Mouse (Mus musculus) left cerebral cortex, postnatal 25 days (tissue): ENCODE measurements at regions not wholly inside any gene's neighbourhood (a gene's known extent, or its start where the extent isn't known, plus 50 kb on each side); places are given as distances from the start of the nearest gene placed in this dataset.
A peak's percentile ranks its signal among the peaks of the same experiment; 100 is the strongest.

ENCODE experiments used
- DNase-seq, 2 experiments: peaks; one replicate each; pipeline ENCODE4 v3.0.0; 2022; ENCODE audit warnings: low spot score in 2 of 2, mixed read lengths in 1 of 2
- intact Hi-C: fragments of 180-260 bp; cut with DNase I; formaldehyde crosslinking; loops from one replicate; pipeline ENCODE4 v1.15.1; 2025

- intact Hi-C loops = no loop called here
- DNase-seq = no peak
Observed at GRCm38 (mm10) chr3:141279041-141279554, 66.9 kb upstream of the Pdha2 start.

GRCm38 (mm10) chr3:141293802-141294201 lies 81.6 kb upstream of the Pdha2 start:
- no peak for DNase-seq
- intact Hi-C loops = no loop called here

GRCm38 (mm10) chr3:141296897-141297296 lies 84.7 kb upstream of the Pdha2 start:
- intact Hi-C loops = no loop called here
- peak in 1 of 2 experiments; percentile 7 for DNase-seq

GRCm38 (mm10) chr3:141299749-141300148 lies 87.6 kb upstream of the Pdha2 start:
- intact Hi-C loops = no loop called here
- no peak for DNase-seq

DNA sequence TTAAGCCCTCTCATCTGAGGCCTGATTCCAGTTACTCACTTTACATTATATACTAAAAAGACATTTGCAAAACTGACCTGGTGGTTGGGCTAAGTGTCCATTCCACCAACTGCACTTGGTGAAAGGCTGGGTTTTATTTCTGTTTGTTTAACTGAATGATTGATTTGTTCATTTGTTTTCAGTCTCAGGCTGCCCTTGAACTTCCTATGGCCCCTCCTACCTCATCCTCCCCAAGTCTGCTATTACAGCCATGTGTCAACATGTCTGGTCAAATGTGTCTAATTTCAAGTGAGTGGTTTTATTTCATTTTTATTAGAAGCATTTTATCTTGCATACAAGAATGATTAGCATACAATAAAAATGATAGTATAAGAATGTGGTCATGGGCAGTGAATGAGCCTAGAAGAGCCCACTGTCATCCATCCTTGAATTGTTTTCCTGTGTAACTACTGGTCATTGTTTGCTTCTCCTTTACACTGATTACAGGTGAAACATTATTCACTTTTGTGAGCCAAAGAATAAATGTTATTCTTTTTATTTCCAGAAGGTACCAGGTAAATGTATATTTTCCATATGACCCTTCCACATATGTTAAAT lies 121.5 kb upstream of the Pdha2 start:
- DNase-seq = no peak
- intact Hi-C loops = no loop called here

GRCm38 (mm10) chr3:141338224-141338982 lies 126.2 kb upstream of the Pdha2 start:
- DNase-seq = no peak
- intact Hi-C loops = no loop called here

GRCm38 (mm10) chr3:141353961-141354360 lies 111.1 kb upstream of the Unc5c start:
- DNase-seq = no peak
- intact Hi-C loops = no loop called here

DNA sequence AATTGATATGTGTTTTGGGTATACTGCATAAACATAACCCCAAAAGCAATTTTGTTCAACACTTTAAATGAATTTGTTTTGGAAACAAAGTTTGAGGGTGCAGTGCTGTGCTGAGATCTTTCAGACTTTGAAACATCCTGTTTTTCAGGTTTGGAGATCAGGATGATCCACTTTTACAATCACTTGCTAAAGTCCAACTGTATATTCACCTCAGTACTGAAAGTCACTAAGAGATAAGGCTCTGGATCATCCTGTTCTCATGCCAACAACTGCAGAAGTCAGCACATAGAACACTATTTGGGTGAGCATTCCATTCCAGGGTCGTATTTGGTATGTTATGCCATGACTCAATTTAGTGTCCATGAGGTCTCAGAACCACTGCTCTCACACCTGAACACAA lies 72.0 kb upstream of the Unc5c start:
- intact Hi-C loops = no loop called here
- no peak for DNase-seq

DNA sequence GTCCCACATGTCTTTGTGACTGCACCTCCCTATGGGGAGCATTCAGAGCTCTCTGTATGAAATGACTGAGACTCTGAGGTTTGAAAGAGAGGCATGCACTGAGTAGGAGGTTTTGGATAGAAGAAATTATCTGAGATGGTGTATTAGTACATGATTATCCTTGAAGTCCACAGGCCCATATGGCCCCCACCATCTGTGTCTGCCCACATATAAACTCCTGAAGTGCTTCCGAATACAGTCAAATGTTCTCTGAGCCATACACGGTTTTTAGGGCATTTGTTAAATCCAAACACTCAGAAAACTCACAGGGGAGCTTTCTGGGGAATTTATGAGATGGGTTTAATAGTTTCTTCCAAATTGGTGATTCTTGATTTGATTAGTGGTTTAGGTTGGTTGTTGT lies 66.8 kb upstream of the Unc5c start:
- intact Hi-C loops = no loop called here
- DNase-seq = peak; percentile 28 to 55
